Mouse (Mus musculus) heart, embryonic 11.5 days (tissue): ENCODE data around the gene Slc2a3. TPM values are rescaled to one million over a fixed set of nuclear protein-coding genes. Genes with fewer than 3 reads are reported as not detected.
"Not testable (repeated sequence)": the region's sequence is repeated elsewhere in the genome, so short reads cannot be mapped to it uniquely, and the experiment has no call there.

ENCODE experiments used
- ATAC-seq: fragments of 200-750 bp; cut with Nextera tagmentation; replicated peaks from 2 replicates; pipeline ENCODE4 v1.8.0; 2017; ENCODE audit warnings: moderate library complexity; ENCODE audit not compliant: insufficient number of reproducible peaks, low FRiP score, low TSS enrichment
- H3K27ac ChIP-seq: fragments of 300-500 bp; sonication (generic); 2 replicates; pipeline ENCODE4 v1.5.1; 2014; ENCODE audit warnings: mild to moderate bottlenecking, low read depth, low read length
- H3K27me3 ChIP-seq: fragments of 300-500 bp; sonication (generic); 2 replicates; pipeline ENCODE4 v1.6.1; 2014; ENCODE audit warnings: mild to moderate bottlenecking, low read length, mixed read lengths; ENCODE audit not compliant: control insufficient read depth, insufficient read depth
- H3K36me3 ChIP-seq: fragments of 300-500 bp; sonication (generic); 2 replicates; pipeline ENCODE4 v1.6.1; 2014; ENCODE audit warnings: mild to moderate bottlenecking, low read length, moderate library complexity, mixed read lengths; ENCODE audit not compliant: control insufficient read depth, insufficient read depth
- H3K4me1 ChIP-seq: fragments of 300-500 bp; sonication (generic); 2 replicates; pipeline ENCODE4 v1.6.1; 2014; ENCODE audit warnings: low read length; ENCODE audit not compliant: control insufficient read depth, insufficient read depth
- H3K4me2 ChIP-seq: fragments of 300-500 bp; sonication (generic); 2 replicates; pipeline ENCODE4 v1.6.1; 2014; ENCODE audit warnings: mild to moderate bottlenecking, moderate library complexity
- H3K4me3 ChIP-seq: fragments of 300-500 bp; sonication (generic); 2 replicates; pipeline ENCODE4 v1.5.1; 2014; ENCODE audit warnings: low read depth, low read length
- H3K9ac ChIP-seq: fragments of 300-500 bp; sonication (generic); 2 replicates; pipeline ENCODE4 v1.6.1; 2014; ENCODE audit warnings: mild to moderate bottlenecking, low read depth, low read length, moderate library complexity
- H3K9me3 ChIP-seq: fragments of 300-500 bp; sonication (generic); replicated peaks from 2 replicates; pipeline ENCODE4 v1.6.1; 2016; ENCODE audit warnings: low read length; ENCODE audit not compliant: control insufficient read depth
- WGBS: fragments of 180-500 bp; shearing (Covaris S2); extraction: QIAGEN DNeasy Blood & Tissue Kit; methylation state at CpG from one replicate; pipeline ENCODE4 v1.1.7; 2014; ENCODE audit not compliant: insufficient replicate concordance; 5-methylcytosine and 5-hydroxymethylcytosine counted together
- polyA plus RNA-seq: library from polyadenylated mRNA; unstranded; fragments of >200 nt; fragmentation: Nextera tagmentation; extraction: Ambion mirVana; gene quantifications from 2 replicates; pipeline ENCODE4 v1.2.1, GENCODE M21; 2014

Slc2a3 gene
- polyA plus RNA-seq, 1 experiment from 2014 or later = 27.5 TPM

GRCm38 (mm10) chr6:122770760-122771315, 30.6 kb downstream of the Slc2a3 start:
- ATAC-seq = no peak
- Histone ChIP-seq H3K9ac (no peak overlapping the region), H3K4me2 (no peak overlapping the region), H3K27ac (no peak overlapping the region), H3K9me3 (no peaks in the 10 kb centered on the region), H3K4me1 (no peaks in the 10 kb centered on the region; the same call in 1 of the 2 replicates), H3K27me3 (no peaks in the 10 kb centered on the region), H3K36me3 (no peaks in the 10 kb centered on the region), H3K4me3 (no peak overlapping the region)
- WGBS = 89% methylated on average over 11 of the region's 11 CpGs

GRCm38 (mm10) chr6:122769771-122770759, 31.4 kb downstream of the Slc2a3 start:
- Histone ChIP-seq H3K9me3 (no peaks in the 10 kb centered on the region), H3K27me3 (no peaks in the 10 kb centered on the region), H3K27ac (no peak overlapping the region), H3K4me3 (no peak overlapping the region), H3K4me2 (no peak overlapping the region), H3K4me1 (peaks cover 1% of the 10 kb centered on the region; the same call in 1 of the 2 replicates), H3K9ac (no peak overlapping the region), H3K36me3 (no peaks in the 10 kb centered on the region)
- WGBS = 68% methylated on average over 10 of the region's 10 CpGs
- ATAC-seq = no peak

GRCm38 (mm10) chr6:122768256-122768655, 33.2 kb downstream of the Slc2a3 start:
- Histone ChIP-seq H3K27ac (no peak overlapping the region), H3K4me3 (no peak overlapping the region), H3K36me3 (no peaks in the 10 kb centered on the region), H3K4me1 (peaks cover 6% of the 10 kb centered on the region; the same call in 1 of the 2 replicates), H3K9me3 (no peaks in the 10 kb centered on the region), H3K4me2 (no peak overlapping the region), H3K9ac (no peak overlapping the region), H3K27me3 (no peaks in the 10 kb centered on the region)
- 80% methylated on average over 5 of the region's 5 CpGs for WGBS
- ATAC-seq = no peak

GRCm38 (mm10) chr6:122767012-122767411, 34.4 kb downstream of the Slc2a3 start:
- not testable (repeated sequence) for H3K27me3 ChIP-seq, H3K9ac ChIP-seq, H3K27ac ChIP-seq, H3K9me3 ChIP-seq, ATAC-seq, H3K36me3 ChIP-seq, H3K4me3 ChIP-seq, H3K4me1 ChIP-seq, H3K4me2 ChIP-seq
- WGBS = 71% methylated on average over 3 of the region's 3 CpGs

GRCm38 (mm10) chr6:122766145-122766968, 35.1 kb downstream of the Slc2a3 start:
- no peak for ATAC-seq
- no peak overlapping the region for H3K4me3 ChIP-seq
- no peaks in the 10 kb centered on the region for H3K9me3 ChIP-seq
- no peak overlapping the region for H3K27ac ChIP-seq
- 28% methylated on average over 5 of the region's 5 CpGs for WGBS
- H3K9ac ChIP-seq = no peak overlapping the region
- no peaks in the 10 kb centered on the region for H3K27me3 ChIP-seq
- peaks cover 6% of the 10 kb centered on the region; the same call in 1 of the 2 replicates for H3K4me1 ChIP-seq
- H3K36me3 ChIP-seq = no peaks in the 10 kb centered on the region
- H3K4me2 ChIP-seq = no peak overlapping the region

GRCm38 (mm10) chr6:122765298-122765956, 36.0 kb downstream of the Slc2a3 start:
- WGBS = 11% methylated on average over 9 of the region's 9 CpGs
- ATAC-seq = no peak
- Histone ChIP-seq H3K4me3 (peak overlapping the region; percentile 43), H3K27me3 (no peaks in the 10 kb centered on the region), H3K9me3 (no peaks in the 10 kb centered on the region), H3K36me3 (no peaks in the 10 kb centered on the region), H3K4me1 (peaks cover 6% of the 10 kb centered on the region; the same call in 1 of the 2 replicates), H3K9ac (no peak overlapping the region), H3K4me2 (peak overlapping the region; percentile 92), H3K27ac (0 out of 2 replicates have a peak overlapping the region, but pooled peaks have one; percentile 17)

GRCm38 (mm10) chr6:122764446-122765297, 36.8 kb downstream of the Slc2a3 start:
- no peaks in the 10 kb centered on the region for H3K36me3 ChIP-seq
- H3K4me3 ChIP-seq = peak overlapping the region; percentile 43
- H3K9ac ChIP-seq = peak overlapping the region; percentile 71
- WGBS = under 1% methylated on average over 56 of the region's 56 CpGs
- no peaks in the 10 kb centered on the region for H3K27me3 ChIP-seq
- H3K9me3 ChIP-seq = no peaks in the 10 kb centered on the region
- peaks cover 6% of the 10 kb centered on the region; the same call in 1 of the 2 replicates for H3K4me1 ChIP-seq
- peak overlapping the region; percentile 92 for H3K4me2 ChIP-seq
- peak; percentile 63; the same call in 1 of the 2 replicates for ATAC-seq
- H3K27ac ChIP-seq = peak overlapping the region; percentile 17; the same call in 1 of the 2 replicates
